Mouse (Mus musculus): Measurements from ENCODE around the gene Rph3al.

- TF ChIP-seq GATA1 (IDR thresholded peaks at IDR 0.05; ENCODE audit: low read length) (no peak), TAL1 (IDR thresholded peaks at IDR 0.05; ENCODE audit: low read length) (no peak)
Measured at GRCm38 (mm10) chr11:75899676-75900075, 38.6 kb downstream of the Rph3al start.
